Mouse (Mus musculus) liver, adult 2 months (tissue): ENCODE measurements around the gene Gls2.

Experiments used
- CTCF ChIP-seq: fragments of 200-500 bp; IDR thresholded peaks from 2 replicates; pipeline ENCODE4 v1.5.1; 2011; ENCODE audit warnings: low read depth, low read length, control low read depth
- POLR2A ChIP-seq: fragments of 200-500 bp; IDR thresholded peaks from 2 replicates; pipeline ENCODE4 v1.6.1; 2011; ENCODE audit warnings: low read length, control low read depth; ENCODE audit not compliant: insufficient read depth; ENCODE audit errors: extremely low read depth

- TF ChIP-seq CTCF: no peak
- no peak for TF ChIP-seq POLR2A
Observed at GRCm38 (mm10) chr10:128144961-128145360, 49.3 kb upstream of the Gls2 start.
